Mouse (Mus musculus): ENCODE measurements around the gene Cd8a. TPM values are rescaled to one million over a fixed set of nuclear protein-coding genes. Genes with fewer than 3 reads are reported as not detected.

Gene Cd8a
- polyA plus RNA-seq (2014; fragmentation: Illumina TruSeq; extraction: RNeasy Lipid Tissue Mini Kit (QIAGEN cat#74804); ENCODE audit: low read depth, low replicate concordance): not detected

DNA sequence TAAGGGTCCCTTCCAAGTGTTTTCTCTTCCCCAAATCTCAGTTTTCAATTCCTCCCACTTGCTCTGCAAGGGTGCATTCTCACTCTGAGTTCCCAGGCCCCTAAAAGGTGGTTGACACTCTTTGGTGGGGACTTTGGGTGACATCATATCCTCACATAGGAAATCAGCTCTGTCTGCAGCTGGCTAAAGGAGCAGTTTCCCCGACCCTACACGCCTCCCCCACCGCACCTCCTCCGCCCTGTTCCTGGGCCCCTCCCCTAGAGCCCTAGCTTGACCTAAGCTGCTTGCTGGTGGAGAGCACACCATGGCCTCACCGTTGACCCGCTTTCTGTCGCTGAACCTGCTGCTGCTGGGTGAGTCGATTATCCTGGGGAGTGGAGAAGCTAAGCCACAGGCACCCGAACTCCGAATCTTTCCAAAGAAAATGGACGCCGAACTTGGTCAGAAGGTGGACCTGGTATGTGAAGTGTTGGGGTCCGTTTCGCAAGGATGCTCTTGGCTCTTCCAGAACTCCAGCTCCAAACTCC, at the start of gene Cd8a:
Gene Cd8a (plus strand): TSS at position 179 of the 527 bp plus-strand sequence.

Other genes with a start within 250 kb of the Cd8a start
- gene Thnsl2, start 229.0 kb upstream of the Cd8a start, polyA plus RNA-seq (2014; fragmentation: Illumina TruSeq; extraction: RNeasy Lipid Tissue Mini Kit (QIAGEN cat#74804); ENCODE audit: low read depth, low replicate concordance): 2.1 TPM
- gene Fabp1, start 173.6 kb upstream of the Cd8a start, polyA plus RNA-seq (2014; fragmentation: Illumina TruSeq; extraction: RNeasy Lipid Tissue Mini Kit (QIAGEN cat#74804); ENCODE audit: low read depth, low replicate concordance): 2.6 TPM
- gene Krcc1, start 101.8 kb upstream of the Cd8a start, polyA plus RNA-seq (2014; fragmentation: Illumina TruSeq; extraction: RNeasy Lipid Tissue Mini Kit (QIAGEN cat#74804); ENCODE audit: low read depth, low replicate concordance): 441 TPM
- gene Smyd1, start 51.2 kb upstream of the Cd8a start, polyA plus RNA-seq (2014; fragmentation: Illumina TruSeq; extraction: RNeasy Lipid Tissue Mini Kit (QIAGEN cat#74804); ENCODE audit: low read depth, low replicate concordance): 11.7 TPM
- 0.60 TPM for gene Cd8b1, start 50.6 kb upstream of the Cd8a start, polyA plus RNA-seq (2014; fragmentation: Illumina TruSeq; extraction: RNeasy Lipid Tissue Mini Kit (QIAGEN cat#74804); ENCODE audit: low read depth, low replicate concordance)
- gene Rmnd5a, start 67.2 kb downstream of the Cd8a start, polyA plus RNA-seq (2014; fragmentation: Illumina TruSeq; extraction: RNeasy Lipid Tissue Mini Kit (QIAGEN cat#74804); ENCODE audit: low read depth, low replicate concordance): 60.7 TPM
- gene Rnf103, start 120.5 kb downstream of the Cd8a start, polyA plus RNA-seq (2014; fragmentation: Illumina TruSeq; extraction: RNeasy Lipid Tissue Mini Kit (QIAGEN cat#74804); ENCODE audit: low read depth, low replicate concordance): 24.8 TPM
- gene Chmp3, start 170.4 kb downstream of the Cd8a start, polyA plus RNA-seq (2014; fragmentation: Illumina TruSeq; extraction: RNeasy Lipid Tissue Mini Kit (QIAGEN cat#74804); ENCODE audit: low read depth, low replicate concordance): 82.3 TPM